Mouse (Mus musculus) embryo, embryonic 11 days (tissue): ENCODE results near the gene Rad23a.

Source experiments
- DNase-seq: peaks from one replicate; pipeline ENCODE4 v3.0.0-alpha.2; 2015

Gene Rad23a

GRCm38 (mm10) chr8:84786801-84787467, 53.5 kb downstream of the Rad23a start:
- no peak for DNase-seq

- peak; percentile 24 for DNase-seq
Measured at GRCm38 (mm10) chr8:84785756-84786677, 54.4 kb downstream of the Rad23a start.

- DNase-seq: no peak
Measured at GRCm38 (mm10) chr8:84785506-84785755, 55.0 kb downstream of the Rad23a start.

- DNase-seq: peak; percentile 51
Measured at GRCm38 (mm10) chr8:84784681-84785505, 55.6 kb downstream of the Rad23a start.
